Mouse (Mus musculus) heart, adult 2 months (tissue): ENCODE results near the gene Myo6.

ENCODE experiments used
- CTCF ChIP-seq: fragments of 200-600 bp; IDR thresholded peaks from 2 replicates; pipeline ENCODE4 v1.8.1; 2022; ENCODE audit warnings: antibody characterized with exemption, mild to moderate bottlenecking, moderate library complexity
- EP300 ChIP-seq: fragments of 200-500 bp; IDR thresholded peaks from 2 replicates; pipeline ENCODE4 v1.6.1; 2011; ENCODE audit warnings: low read depth, low read length, control low read depth; ENCODE audit not compliant: insufficient read depth
- POLR2A ChIP-seq: fragments of 200-500 bp; IDR thresholded peaks from 2 replicates; pipeline ENCODE4 v1.6.1; 2011; ENCODE audit warnings: mild to moderate bottlenecking, low read depth, low read length, control low read depth; ENCODE audit not compliant: insufficient read depth

DNA sequence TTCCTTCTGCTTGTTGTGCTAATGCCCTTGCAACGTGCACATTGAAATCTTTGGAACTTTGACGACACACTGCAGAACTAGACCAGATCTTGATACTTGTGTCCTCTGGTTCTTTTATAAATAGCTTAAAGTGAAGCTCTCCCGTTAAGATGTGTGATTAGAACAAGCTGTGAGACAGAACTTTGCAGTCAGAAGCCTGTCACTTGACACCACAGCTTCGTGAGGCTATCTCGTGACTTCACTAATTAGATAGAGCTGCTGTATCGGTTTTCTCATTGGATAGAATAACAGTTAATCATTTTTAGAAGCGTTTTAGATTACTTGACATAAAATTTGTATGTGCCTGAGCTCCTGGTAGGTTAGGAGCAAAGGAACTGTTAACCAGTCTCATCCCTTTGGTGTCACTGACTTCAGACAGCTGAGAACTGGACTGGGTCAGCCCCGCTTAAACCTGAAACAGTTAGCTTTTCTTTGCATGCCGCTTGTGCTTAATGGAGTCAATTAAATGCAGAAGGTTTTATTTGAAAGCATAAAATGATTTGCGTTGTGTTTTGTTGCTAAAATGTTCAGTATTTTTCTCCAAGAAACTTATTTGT is 18.7 kb upstream of the Myo6 start:
- no peak for TF ChIP-seq CTCF
- no peak for TF ChIP-seq POLR2A
- TF ChIP-seq EP300, result no peak
